Mouse (Mus musculus) layer of hippocampus, postnatal 25 days (tissue): ENCODE results near the gene Gm2075. TPM values are rescaled to one million over a fixed set of nuclear protein-coding genes. Genes with fewer than 3 reads are reported as not detected.
"Not testable (repeated sequence)": the region's sequence is repeated elsewhere in the genome, so short reads cannot be mapped to it uniquely, and the experiment has no call there.

ENCODE experiments used
- DNase-seq, 2 experiments: peaks; one replicate each; pipeline ENCODE4 v3.0.0; 2022; ENCODE audit warnings: mixed read lengths in 2 of 2, low spot score in 1 of 2; ENCODE audit errors: extremely low spot score in 1 of 2
- total RNA-seq, 2 experiments: library from RNA; stranded (reverse); gene quantifications; 2 replicates each; pipeline ENCODE4 v1.2.3; 2021

Gene Gm2075
- total RNA-seq, result not detected

GRCm38 (mm10) chr12:88011548-88011947 lies at the start of gene Gm2075:
Gene Gm2075 (plus strand): TSS chr12:88011848.
- not testable (repeated sequence) for DNase-seq

GRCm38 (mm10) chr12:87984000-87984399 lies 27.6 kb upstream of the Gm2075 start:
- DNase-seq, result not testable (repeated sequence)

- DNase-seq, result not testable (repeated sequence)
Measured at GRCm38 (mm10) chr12:88004118-88004517, 7.5 kb upstream of the Gm2075 start.

- DNase-seq, result not testable (repeated sequence)
Measured at GRCm38 (mm10) chr12:88018671-88019070, 7.0 kb downstream of the Gm2075 start, which contains the start of gene Gm6803. Gene Gm6803 (minus strand): TSS chr12:88018771.

- DNase-seq, result not testable (repeated sequence)
Measured at GRCm38 (mm10) chr12:88026704-88027103, 15.1 kb downstream of the Gm2075 start, which contains the start of gene Gm2056. Gene Gm2056 (plus strand): TSS chr12:88027004.

GRCm38 (mm10) chr12:88032250-88032649 lies 20.6 kb downstream of the Gm2075 start:
- not testable (repeated sequence) for DNase-seq

- not testable (repeated sequence) for DNase-seq
Measured at GRCm38 (mm10) chr12:88039062-88039461, 27.4 kb downstream of the Gm2075 start.

- not testable (repeated sequence) for DNase-seq
Measured at GRCm38 (mm10) chr12:88039703-88040102, 28.1 kb downstream of the Gm2075 start.

- DNase-seq, result not testable (repeated sequence)
Measured at GRCm38 (mm10) chr12:88045226-88045625, 33.6 kb downstream of the Gm2075 start.

Other genes with a start within 250 kb of the Gm2075 start
- gene Gm21319, start 236.1 kb upstream of the Gm2075 start, total RNA-seq, result not detected
- not detected for gene Gm21936, start 216.3 kb upstream of the Gm2075 start, total RNA-seq
- gene BB287469, start 195.3 kb upstream of the Gm2075 start, total RNA-seq, result not detected
- gene Gm2001, start 169.5 kb upstream of the Gm2075 start, total RNA-seq, result not detected
- not detected for gene Gm2016, start 137.8 kb upstream of the Gm2075 start, total RNA-seq
- not detected for gene Gm2022, start 116.5 kb upstream of the Gm2075 start, total RNA-seq
- gene Gm2035, start 92.0 kb upstream of the Gm2075 start, total RNA-seq, result not detected
- not detected for gene Gm2042, start 57.8 kb upstream of the Gm2075 start, total RNA-seq
- not detected for gene Gm6803, start 6.9 kb downstream of the Gm2075 start, total RNA-seq
- gene Gm2056, start 15.2 kb downstream of the Gm2075 start, total RNA-seq, result not detected
- gene Gm16368, start 71.8 kb downstream of the Gm2075 start, total RNA-seq, result not detected
- gene Gm10436, start 170.3 kb downstream of the Gm2075 start, total RNA-seq, result not detected
- gene Gm8332, start 238.3 kb downstream of the Gm2075 start, total RNA-seq, result not detected